Mouse (Mus musculus) heart, postnatal 25 days (tissue): ENCODE results near the gene Olfr411. TPM values are rescaled to one million over a fixed set of nuclear protein-coding genes. Genes with fewer than 3 reads are reported as not detected.

Experiments used
- DNase-seq: peaks from one replicate; pipeline ENCODE4 v3.0.0; 2022; ENCODE audit warnings: low spot score
- intact Hi-C: fragments of 180-260 bp; cut with DNase I; formaldehyde crosslinking; loops from one replicate; pipeline ENCODE4 v1.15.1; 2025
- total RNA-seq, 2 experiments: library from RNA; stranded (reverse); gene quantifications; 2 replicates each; pipeline ENCODE4 v1.2.3; 2021

Gene Olfr411
- not detected for total RNA-seq

DNA sequence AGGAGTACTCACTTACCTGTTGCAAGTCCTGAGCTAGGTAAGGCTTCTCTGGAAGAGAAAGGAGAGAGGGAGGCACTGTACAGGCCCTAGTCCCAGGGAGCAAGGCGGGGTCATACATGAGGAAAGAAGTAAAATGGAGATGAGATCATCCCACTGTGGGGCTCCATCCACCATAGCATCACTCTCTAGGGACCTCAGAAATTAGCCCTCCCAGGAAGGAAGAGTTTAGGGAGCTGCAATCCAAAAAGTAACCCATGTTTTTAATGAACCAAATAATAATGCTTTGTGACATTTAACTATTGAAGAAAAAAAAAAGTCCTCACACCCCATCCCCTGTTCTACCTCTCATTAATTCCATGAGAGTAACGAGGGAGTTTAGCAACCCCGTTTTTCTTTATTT, at the start of gene Olfr411:
Gene Olfr411 (minus strand): TSS at position 101 of the 400 bp plus-strand sequence.
- DNase-seq: no peak
- intact Hi-C loops: no loop called here

DNA sequence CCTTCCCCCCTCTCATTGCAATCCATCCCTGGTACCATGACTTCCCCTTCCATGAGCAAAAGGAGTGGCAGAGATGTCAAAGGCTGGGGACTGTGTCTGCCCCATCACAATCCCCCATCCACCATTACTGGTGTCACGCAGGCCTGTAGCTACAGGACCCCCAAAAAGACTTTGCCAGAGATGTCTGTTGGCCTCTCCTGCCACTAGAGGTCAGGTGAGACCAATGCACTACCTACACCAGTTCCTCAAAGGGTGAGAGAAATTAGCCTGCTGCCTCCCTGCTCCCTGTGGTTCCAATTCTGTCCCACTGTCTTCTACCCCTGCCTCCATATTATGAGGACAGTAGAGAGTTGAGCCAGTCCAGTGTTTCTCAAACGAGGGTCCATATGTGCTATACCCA, 49.7 kb upstream of the Olfr411 start:
- intact Hi-C loops: loop anchor here (2.0 to 5.0 kb wide), 3 partner anchors 80 to 145 kb away; no protein-coding TSS in a partner anchor
- DNase-seq: no peak

DNA sequence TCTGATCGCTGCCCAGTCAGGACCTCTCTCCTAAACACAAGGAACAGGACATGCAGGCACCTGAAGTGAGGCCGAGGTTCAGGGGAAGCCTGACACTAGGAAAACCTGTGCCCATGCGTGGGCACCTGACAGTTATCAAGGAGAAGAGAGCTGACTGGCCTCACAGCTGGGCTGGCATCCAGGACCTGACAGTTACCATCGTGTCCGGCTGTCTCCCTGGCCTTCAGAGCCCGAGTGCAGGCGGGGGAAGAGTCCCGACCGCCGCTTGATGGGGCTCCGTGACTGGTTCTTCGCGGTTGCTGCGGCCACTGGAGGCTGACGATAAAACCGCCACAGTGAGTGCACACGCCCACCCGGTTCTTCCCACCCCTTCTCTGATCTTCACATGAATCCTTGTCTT, 43.1 kb upstream of the Olfr411 start:
- intact Hi-C loops: no loop called here

DNA sequence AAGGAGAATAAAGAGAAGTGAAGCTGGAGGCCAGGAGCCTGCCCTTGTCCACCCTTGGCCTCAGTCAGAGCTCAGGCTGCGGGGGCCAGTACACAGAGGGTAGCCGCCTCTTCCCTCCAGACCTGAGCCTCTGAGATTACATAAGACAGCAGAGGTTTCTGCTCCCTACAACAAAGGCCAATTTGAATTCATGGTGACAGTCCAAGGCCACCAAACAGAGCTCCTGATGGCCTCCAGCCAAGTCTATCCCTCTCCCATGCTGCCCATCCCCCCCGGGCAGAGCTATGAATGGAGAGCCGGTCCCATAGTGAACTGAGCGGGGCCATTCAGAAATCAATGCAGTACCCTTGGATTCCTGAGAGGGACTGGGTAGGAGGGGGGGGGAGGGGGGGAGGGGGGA, 41.0 kb upstream of the Olfr411 start:
- intact Hi-C loops: no loop called here
- no peak for DNase-seq

More for the DNA sequence above, 43.1 kb upstream of the Olfr411 start:
- DNase-seq: no peak

DNA sequence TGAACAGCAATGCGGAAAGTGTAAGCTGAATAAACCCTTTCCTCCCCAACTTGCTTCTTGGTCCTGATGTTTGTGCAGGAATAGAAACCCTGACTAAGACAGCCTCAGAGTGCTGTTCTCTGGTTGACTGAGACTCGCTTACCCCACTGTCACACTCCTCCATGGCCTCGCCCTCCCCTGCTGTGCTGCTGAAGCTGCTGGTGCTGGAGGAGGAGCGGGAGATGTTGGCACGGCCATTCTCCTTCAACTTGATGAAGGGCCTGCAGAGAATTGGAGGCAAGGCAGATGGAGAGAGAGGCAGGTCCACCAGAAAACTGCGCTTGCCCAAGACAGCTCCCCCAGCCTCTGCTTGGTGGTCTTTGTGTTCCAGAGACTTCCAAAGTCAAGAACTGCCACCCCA, 40.5 kb upstream of the Olfr411 start:
- intact Hi-C loops: no loop called here
- no peak for DNase-seq

DNA sequence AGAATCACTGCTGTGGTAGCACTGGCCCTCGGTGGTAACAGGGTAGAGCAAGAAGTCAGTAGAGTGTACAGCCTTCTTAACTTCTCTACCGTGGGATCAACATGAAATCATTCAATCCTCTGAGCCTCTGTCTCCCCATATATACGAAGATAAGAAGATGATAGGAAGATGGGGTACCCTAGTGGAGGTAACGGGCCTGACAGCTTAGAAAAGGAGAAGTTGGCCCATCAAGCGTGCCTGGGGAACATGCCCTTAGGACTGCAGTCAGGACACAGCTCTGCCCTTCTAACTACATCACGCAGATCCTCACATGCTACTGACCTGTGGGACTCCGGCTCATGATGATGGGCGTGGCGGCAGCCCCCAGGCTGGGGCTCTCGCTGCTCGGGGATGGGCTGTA, 39.4 kb upstream of the Olfr411 start:
- intact Hi-C loops: no loop called here
- no peak for DNase-seq

DNA sequence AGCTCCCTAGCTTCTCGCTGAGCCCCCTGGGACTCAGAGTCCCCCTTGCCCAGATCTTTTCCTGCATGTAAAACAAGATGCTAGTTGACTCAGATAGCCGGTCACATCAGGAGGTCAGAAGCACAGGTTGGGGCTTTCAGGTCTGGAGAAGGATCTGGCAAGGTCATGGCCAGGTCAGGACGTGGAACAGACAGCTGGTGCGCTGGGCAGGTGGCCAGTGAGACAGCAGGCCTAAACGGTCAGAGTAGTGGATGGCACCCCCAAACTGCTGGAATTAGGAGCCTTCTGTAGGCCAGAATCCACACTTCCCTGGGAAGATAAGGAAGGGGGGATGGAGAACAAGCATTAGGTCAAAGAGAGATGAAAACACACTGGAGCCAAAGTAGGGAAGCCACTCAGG, 34.8 kb upstream of the Olfr411 start:
- intact Hi-C loops: no loop called here

DNA sequence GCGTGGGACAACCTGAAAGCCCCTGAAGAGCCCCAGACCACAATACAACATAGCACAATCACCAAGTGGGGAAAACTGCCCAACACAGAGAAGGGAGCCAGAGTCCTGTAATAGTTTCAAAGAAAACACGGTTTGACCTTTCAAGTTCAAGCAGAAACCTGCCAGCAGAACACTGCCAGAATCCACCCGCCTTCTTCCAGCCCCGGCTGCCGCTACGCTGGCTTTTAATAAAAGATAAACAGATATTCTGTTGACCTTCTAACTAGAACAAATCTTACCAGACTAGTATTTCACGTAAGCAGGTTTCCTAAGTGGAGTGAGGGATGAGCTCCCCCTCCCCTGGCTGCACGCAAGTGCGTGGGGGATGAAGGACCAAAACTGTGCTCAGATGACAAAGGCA, 33.2 kb upstream of the Olfr411 start:
- DNase-seq: no peak
- intact Hi-C loops: no loop called here

More for the DNA sequence above, 34.8 kb upstream of the Olfr411 start:
- no peak for DNase-seq

DNA sequence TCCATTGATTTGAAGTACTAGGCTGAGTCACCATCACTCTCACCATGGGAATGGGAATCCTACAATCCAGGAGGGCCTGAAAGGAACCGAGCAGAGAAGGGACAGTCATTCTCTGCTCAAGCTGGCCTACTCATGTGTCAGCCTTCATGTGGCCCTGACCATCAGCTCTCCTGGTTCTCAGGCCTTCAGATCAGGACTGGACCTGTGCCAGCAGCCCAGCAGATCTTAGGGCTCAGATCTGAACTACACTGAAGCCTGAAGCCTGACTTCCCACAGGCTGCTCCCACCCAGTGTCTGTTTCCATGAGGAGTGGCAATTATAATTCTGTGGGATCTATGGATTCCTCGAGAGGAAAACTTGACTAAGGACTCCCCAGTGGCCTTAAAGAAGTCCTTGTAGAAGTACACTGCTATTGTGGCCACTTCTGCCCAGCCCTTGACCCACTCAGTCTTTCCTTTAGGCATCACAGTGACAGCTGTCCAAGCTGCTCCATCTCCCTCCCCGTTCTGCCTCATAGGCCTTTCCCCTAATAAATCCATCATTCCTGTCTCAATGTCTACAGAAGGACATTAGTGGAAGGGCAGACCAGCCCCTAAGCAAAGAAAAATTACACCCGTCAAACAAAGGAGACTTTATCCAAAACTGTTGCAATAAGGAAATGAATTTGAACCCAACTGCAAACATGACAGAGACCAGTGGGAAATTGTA, 26.9 kb upstream of the Olfr411 start:
- intact Hi-C loops: loop anchor here (5.0 to 10.0 kb wide), 2 partner anchors 88 to 1305 kb away; no protein-coding TSS in a partner anchor
- no peak for DNase-seq

DNA sequence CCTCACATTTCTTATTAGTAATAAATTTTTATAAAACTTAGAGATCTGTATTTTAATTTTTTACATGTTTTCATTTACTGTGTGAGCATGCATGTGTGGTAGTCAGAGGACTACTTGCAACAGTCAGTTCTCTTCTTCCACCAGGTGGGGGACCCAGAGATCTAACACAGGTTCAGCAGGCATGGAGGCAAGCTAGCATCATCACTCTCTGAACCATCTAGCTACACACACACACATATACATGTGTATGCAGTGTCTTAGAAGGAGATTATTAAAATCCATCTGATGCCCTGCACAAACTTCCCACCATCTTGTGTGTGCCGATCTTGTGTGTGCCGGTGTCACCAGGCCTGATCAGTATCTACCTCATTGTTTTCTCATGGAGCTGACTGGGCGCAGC, 24.4 kb upstream of the Olfr411 start:
- intact Hi-C loops: loop anchor here (2.0 to 10.0 kb wide), 4 partner anchors 90 to 1302 kb away; no protein-coding TSS in a partner anchor

DNA sequence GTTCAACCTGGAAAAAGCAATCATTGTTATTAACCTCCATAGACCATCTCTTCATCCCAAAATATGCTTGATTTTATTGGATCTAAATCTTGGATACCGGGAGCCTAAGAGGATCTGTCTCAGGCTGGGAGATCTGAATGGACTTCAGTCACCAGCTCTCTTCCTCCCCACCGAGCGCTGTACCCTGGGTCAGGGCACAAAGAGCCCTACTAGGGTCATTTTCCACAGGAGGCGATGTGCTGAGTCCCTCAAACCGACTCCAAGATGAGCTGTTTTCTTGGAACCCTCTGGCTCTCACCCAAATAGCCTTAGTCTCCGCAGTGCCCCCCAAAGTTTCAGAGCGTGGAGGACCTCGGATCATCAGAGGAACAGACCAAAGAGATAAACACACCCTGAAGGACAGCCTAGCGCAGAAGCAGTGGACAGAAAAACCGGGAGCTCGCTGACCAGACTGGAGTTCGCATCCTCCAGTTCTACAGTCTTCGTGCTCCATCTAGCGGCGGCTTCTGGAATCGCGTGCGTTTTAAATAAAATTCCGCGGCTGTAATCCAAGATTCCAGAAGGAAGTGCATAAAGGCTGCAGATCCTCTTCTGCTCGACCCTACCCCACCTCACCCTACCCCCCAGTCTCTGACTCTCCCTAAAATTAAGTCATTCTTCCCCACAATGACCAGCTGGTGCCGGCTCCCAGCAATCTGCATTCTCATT, 19.1 kb upstream of the Olfr411 start:
- no peak for DNase-seq
- intact Hi-C loops: loop anchor here (5.0 to 10.0 kb wide), 2 partner anchors 1297 to 1364 kb away; no protein-coding TSS in a partner anchor

More for the DNA sequence above, 24.4 kb upstream of the Olfr411 start:
- DNase-seq: no peak

DNA sequence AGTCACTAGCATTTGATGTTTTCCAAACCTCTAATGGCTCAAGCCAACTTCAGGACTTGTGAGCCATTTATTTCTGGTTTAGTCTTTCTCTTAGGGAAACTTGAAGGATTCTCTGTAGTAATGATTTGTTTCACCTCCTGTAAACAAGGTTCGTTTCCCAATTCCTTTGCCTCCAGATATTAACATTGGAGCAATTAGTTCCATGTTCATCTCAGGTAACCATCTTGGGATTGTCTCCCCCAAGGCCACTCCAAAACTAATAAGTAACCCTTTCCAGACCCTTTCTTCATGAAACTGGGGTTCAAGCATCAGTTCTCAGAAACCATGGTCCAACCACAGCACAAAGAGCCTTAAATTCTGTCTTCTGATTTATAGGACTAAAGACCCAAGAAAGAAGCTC, 9.3 kb upstream of the Olfr411 start, which contains the start of gene Olfr412:
Gene Olfr412 (plus strand): TSS at position 301 of the 400 bp plus-strand sequence.
- intact Hi-C loops: no loop called here
- DNase-seq: no peak

DNA sequence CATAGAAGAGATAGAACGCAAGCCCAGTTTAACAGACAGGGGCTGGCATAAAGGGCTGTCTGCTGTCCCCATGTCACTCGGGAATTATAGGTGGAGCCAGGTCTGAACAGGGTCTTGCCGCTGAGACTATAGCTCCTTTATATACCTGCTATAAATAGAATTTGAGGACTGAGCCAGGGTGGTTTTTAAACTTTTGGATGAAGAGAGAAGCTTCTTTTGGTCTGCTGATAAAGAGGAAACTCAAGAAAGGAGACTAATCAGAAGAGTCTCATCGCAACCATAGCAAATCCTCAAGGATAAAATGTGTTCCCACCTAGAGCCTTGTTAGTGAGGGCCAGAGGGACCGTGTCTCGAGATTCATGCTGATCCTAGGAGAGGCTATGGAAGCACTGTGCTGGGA, 14.5 kb downstream of the Olfr411 start, which contains the start of gene Olfr410:
Gene Olfr410 (minus strand): TSS at position 101 of the 400 bp plus-strand sequence.
- no peak for DNase-seq
- intact Hi-C loops: no loop called here

DNA sequence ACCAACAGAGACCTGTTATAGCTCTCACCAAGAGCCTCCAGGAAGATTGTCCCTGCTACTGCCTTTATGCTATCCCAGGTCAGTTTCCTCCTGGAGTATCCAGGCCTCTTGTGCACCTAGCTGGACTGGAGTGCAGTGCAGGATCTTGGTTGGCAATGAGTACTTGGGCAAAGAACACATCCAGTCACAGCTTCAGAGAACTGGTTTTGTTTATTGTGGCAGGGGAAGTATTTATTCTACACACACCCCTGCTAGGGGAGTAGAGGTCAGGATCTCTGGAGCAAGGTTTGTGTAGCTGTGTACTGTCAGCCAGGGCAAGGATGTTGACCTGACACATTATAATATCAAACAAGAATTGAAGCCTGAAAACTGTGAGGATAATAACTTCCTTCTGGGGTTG, 23.7 kb downstream of the Olfr411 start:
- no peak for DNase-seq
- intact Hi-C loops: no loop called here

DNA sequence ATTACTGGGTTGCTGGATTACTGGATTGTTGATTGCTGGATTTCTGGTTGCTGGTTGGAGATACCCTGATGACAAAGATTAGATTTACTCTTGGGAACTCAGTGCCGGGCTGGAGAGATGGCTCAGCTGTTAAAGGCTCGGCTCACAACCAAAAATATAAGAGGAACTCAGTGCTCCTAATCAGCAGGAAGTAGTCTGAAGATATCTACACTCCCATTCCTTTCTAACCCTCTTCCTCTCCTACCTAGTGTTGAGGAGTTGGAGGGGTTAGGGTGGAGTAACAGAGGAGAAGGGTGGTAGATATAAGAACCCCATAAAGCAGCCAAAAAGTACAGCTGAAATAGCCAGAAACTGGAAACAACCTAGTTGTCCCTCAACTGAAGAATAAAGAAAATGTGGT, 26.4 kb downstream of the Olfr411 start:
- no peak for DNase-seq

More for the DNA sequence above, 26.4 kb downstream of the Olfr411 start:
- intact Hi-C loops: no loop called here

Other genes with a start within 250 kb of the Olfr411 start
- gene Olfr401, start 238.9 kb downstream of the Olfr411 start, total RNA-seq: not detected
- gene Olfr402, start 199.1 kb downstream of the Olfr411 start, total RNA-seq: not detected
- gene Olfr403, start 166.4 kb downstream of the Olfr411 start, total RNA-seq: not detected
- gene Olfr43, start 141.3 kb downstream of the Olfr411 start, total RNA-seq: not detected
- gene Olfr406, start 92.8 kb downstream of the Olfr411 start, total RNA-seq: not detected
- gene Olfr59, start 68.9 kb downstream of the Olfr411 start, total RNA-seq: not detected
- not detected for gene Olfr410, start 14.6 kb downstream of the Olfr411 start, total RNA-seq
- gene Olfr412, start 9.4 kb upstream of the Olfr411 start, total RNA-seq: not detected